28 mouse cellular contexts compared by ENCODE assay signal in genomic region chr2:171196472-171196871, GRCm38 (mm10).
DNase-seq lines count a peak whose midpoint lies in the region; ATAC-seq lines count a peak whose summit lies in the region.
"Had no signal": no experiment of that assay in that cellular context is flagged by ENCODE, and none has a peak within 500 bp of the region (broad histone marks: within the 10 kb centered on the region; RNA-seq: fewer than 3 reads in every experiment).

No protein-coding gene starts in this region.

- no peak overlapping the region for H3K4me3 ChIP-seq in forebrain, embryonic 14.5 days (ENCODE audit: low read depth, low read length)
- no peak overlapping the region for H3K4me3 ChIP-seq in forebrain, embryonic 16.5 days (replicated peaks; ENCODE audit: low read length)
- H3K4me3 ChIP-seq: embryonic facial prominence, embryonic 13.5 days; embryonic facial prominence, embryonic 15.5 days; erythroblast, embryonic 14.5 days; forebrain, embryonic 10.5 days; forebrain, embryonic 12.5 days; forebrain, embryonic 15.5 days had no signal

- H3K9me3 ChIP-seq in forebrain, embryonic 14.5 days (replicated peaks; ENCODE audit: control insufficient read depth, low read length) = 0 out of 2 replicates have a peak, but pooled peaks cover 4% of the 10 kb centered on the region
- no peaks in the 10 kb centered on the region for H3K9me3 ChIP-seq in forebrain, embryonic 16.5 days (ENCODE audit: control insufficient read depth, low read length)
- H3K9me3 ChIP-seq: embryonic facial prominence, embryonic 15.5 days; forebrain, embryonic 15.5 days had no signal

- H3K36me3 ChIP-seq in forebrain, embryonic 14.5 days (ENCODE audit: control insufficient read depth, insufficient read depth, low read length) = no peaks in the 10 kb centered on the region
- no peaks in the 10 kb centered on the region for H3K36me3 ChIP-seq in forebrain, embryonic 16.5 days (ENCODE audit: control insufficient read depth, insufficient read depth)
- H3K36me3 ChIP-seq: embryonic facial prominence, embryonic 13.5 days; embryonic facial prominence, embryonic 15.5 days; forebrain, embryonic 10.5 days; forebrain, embryonic 12.5 days; forebrain, embryonic 15.5 days; G1E had no signal

- H3K4me1 ChIP-seq in forebrain, embryonic 14.5 days (ENCODE audit: control insufficient read depth, insufficient read depth, low read length) = 0 out of 2 replicates have a peak, but pooled peaks cover 7% of the 10 kb centered on the region
- peaks cover 10% of the 10 kb centered on the region; the same call in 1 of the 2 replicates for H3K4me1 ChIP-seq in forebrain, embryonic 16.5 days (replicated peaks; ENCODE audit: control insufficient read depth, insufficient read depth, low read length)
- H3K4me1 ChIP-seq: embryonic facial prominence, embryonic 13.5 days; embryonic facial prominence, embryonic 15.5 days; forebrain, embryonic 10.5 days; forebrain, embryonic 12.5 days had no signal

- H3K4me2 ChIP-seq in forebrain, embryonic 14.5 days (ENCODE audit: low read length) = no peak overlapping the region
- H3K4me2 ChIP-seq in forebrain, embryonic 16.5 days (ENCODE audit: low read length) = no peak overlapping the region
- H3K4me2 ChIP-seq: embryonic facial prominence, embryonic 13.5 days; embryonic facial prominence, embryonic 15.5 days; forebrain, embryonic 12.5 days; forebrain, embryonic 15.5 days had no signal

- H3K27ac ChIP-seq in forebrain, embryonic 14.5 days (ENCODE audit: low read depth, low read length) = no peak overlapping the region
- no peak overlapping the region for H3K27ac ChIP-seq in forebrain, embryonic 16.5 days (ENCODE audit: low read length)
- H3K27ac ChIP-seq: embryonic facial prominence, embryonic 13.5 days; embryonic facial prominence, embryonic 15.5 days; forebrain, embryonic 10.5 days; forebrain, embryonic 12.5 days; forebrain, embryonic 15.5 days had no signal

- WGBS in forebrain, embryonic 14.5 days = 63% methylated on average over 7 of the region's 7 CpGs
- 48% methylated on average over 7 of the region's 7 CpGs for WGBS in forebrain, embryonic 16.5 days

- peak; percentile 54 for DNase-seq in forebrain, embryonic 14.5 days (ENCODE audit: low spot score)
- peak; percentile 2 for DNase-seq in layer of hippocampus, adult 9-11 months
- DNase-seq in layer of hippocampus, adult 18-20 months (ENCODE audit: low spot score in 2 of 2) = no peak
- DNase-seq in brain, adult 2 months (ENCODE audit: low read depth, low spot score) = peak; percentile 15
- peak; percentile 6 for DNase-seq in telencephalon, adult 2 months (ENCODE audit: low read depth, low spot score)
- no peak for DNase-seq in heart, adult 18-20 months
- DNase-seq: adrenal gland, adult 8-10 months; adrenal gland, postnatal 14 days; B cell, adult 2 months; cerebellum, adult 11 months; cerebellum, adult 18-20 months; cerebellum, adult 8-10 months; cerebellum, adult 9-11 months; cerebellum, postnatal 14 days; cerebellum, postnatal 36 days; embryo, embryonic 11 days had no signal

- H3K9ac ChIP-seq in forebrain, embryonic 14.5 days (ENCODE audit: low read length) = no peak overlapping the region
- H3K9ac ChIP-seq in forebrain, embryonic 16.5 days (replicated peaks; ENCODE audit: low read depth, low read length) = no peak overlapping the region
- H3K9ac ChIP-seq: embryonic facial prominence, embryonic 13.5 days; embryonic facial prominence, embryonic 15.5 days; forebrain, embryonic 12.5 days; forebrain, embryonic 15.5 days had no signal

- no peak for ATAC-seq in forebrain, embryonic 14.5 days
- ATAC-seq in forebrain, embryonic 16.5 days = no peak
- ATAC-seq: activated CD4-positive, CD25-positive, alpha-beta regulatory T cell, adult 4 months; CD4-positive, CD25-positive, alpha-beta regulatory T cell, adult 4 months; forebrain, embryonic 15.5 days; Patski had no signal

- no peaks in the 10 kb centered on the region for H3K27me3 ChIP-seq in forebrain, embryonic 14.5 days (replicated peaks; ENCODE audit: control insufficient read depth, insufficient read depth, low read length)
- H3K27me3 ChIP-seq in forebrain, embryonic 16.5 days (replicated peaks; ENCODE audit: control insufficient read depth, insufficient read depth, low read length) = no peaks in the 10 kb centered on the region
- H3K27me3 ChIP-seq: CH12.LX; embryonic facial prominence, embryonic 13.5 days; embryonic facial prominence, embryonic 15.5 days; forebrain, embryonic 12.5 days; forebrain, embryonic 15.5 days; Patski had no signal

Comparison
In these comparisons a context has a peak if more than half of its experiments do, and no peak if none do; other contexts are left out.
1. DNase-seq: peak in forebrain, embryonic 14.5 days (single experiment), layer of hippocampus, adult 9-11 months (single experiment), brain, adult 2 months (single experiment) and telencephalon, adult 2 months (single experiment); none in layer of hippocampus, adult 18-20 months (0 of 2) and heart, adult 18-20 months (0 of 2).